7 mouse cellular contexts compared by ENCODE assay signal in genomic region chr7:35584068-35584785, GRCm38 (mm10). TPM values are rescaled to one million over a fixed set of nuclear protein-coding genes. Genes with fewer than 3 reads are reported as not detected.
DNase-seq lines count a peak whose midpoint lies in the region; ATAC-seq lines count a peak whose summit lies in the region.

No protein-coding gene starts in this region.

- WGBS in lung, embryonic 16.5 days, result 5% methylated on average over 36 of the region's 36 CpGs
- 3% methylated on average over 36 of the region's 36 CpGs for WGBS in forebrain, embryonic 13.5 days
- 4% methylated on average over 36 of the region's 36 CpGs for WGBS in limb, embryonic 13.5 days
- 4% methylated on average over 36 of the region's 36 CpGs for WGBS in stomach, embryonic 14.5 days

- no peak for DNase-seq in lung, adult 18-20 months
- DNase-seq in retina, embryonic 14.5 days (ENCODE audit: low spot score), result no peak
- DNase-seq in adipocyte (ENCODE audit: low spot score), result no peak

- peaks cover 12% of the 10 kb centered on the region for H3K4me1 ChIP-seq in lung, embryonic 16.5 days (replicated peaks; ENCODE audit: control insufficient read depth, insufficient read depth, low read length)
- H3K4me1 ChIP-seq in forebrain, embryonic 13.5 days, result peaks cover 34% of the 10 kb centered on the region
- H3K4me1 ChIP-seq in limb, embryonic 13.5 days, result peaks cover 33% of the 10 kb centered on the region
- H3K4me1 ChIP-seq in stomach, embryonic 14.5 days (ENCODE audit: control insufficient read depth, insufficient read depth, low read length), result peaks cover 20% of the 10 kb centered on the region

- peak overlapping the region; percentile 97 for H3K4me2 ChIP-seq in lung, embryonic 16.5 days (ENCODE audit: low read depth, low read length)
- peak overlapping the region; percentile 99 for H3K4me2 ChIP-seq in forebrain, embryonic 13.5 days
- H3K4me2 ChIP-seq in limb, embryonic 13.5 days (replicated peaks), result peak overlapping the region; percentile 99
- H3K4me2 ChIP-seq in stomach, embryonic 14.5 days (replicated peaks; ENCODE audit: low read depth, low read length), result peak overlapping the region; percentile 100

- no peak for ATAC-seq in lung, embryonic 16.5 days (ENCODE audit: low read depth)
- ATAC-seq in forebrain, embryonic 13.5 days, result no peak
- no peak for ATAC-seq in limb, embryonic 13.5 days (ENCODE audit: low FRiP score, low read depth)
- ATAC-seq in stomach, embryonic 14.5 days (ENCODE audit: insufficient number of reproducible peaks, insufficient read depth, low FRiP score, low read depth), result no peak

- no peak overlapping the region for H3K27ac ChIP-seq in lung, embryonic 16.5 days (ENCODE audit: low read length)
- H3K27ac ChIP-seq in forebrain, embryonic 13.5 days, result no peak overlapping the region
- H3K27ac ChIP-seq in limb, embryonic 13.5 days, result no peak overlapping the region
- no peak overlapping the region for H3K27ac ChIP-seq in stomach, embryonic 14.5 days (ENCODE audit: low read length)

- H3K4me3 ChIP-seq in lung, embryonic 16.5 days (ENCODE audit: low read length), result peak overlapping the region; percentile 78
- peak overlapping the region; percentile 91 for H3K4me3 ChIP-seq in forebrain, embryonic 13.5 days
- peak overlapping the region; percentile 88 for H3K4me3 ChIP-seq in limb, embryonic 13.5 days
- H3K4me3 ChIP-seq in stomach, embryonic 14.5 days (ENCODE audit: low read depth, low read length), result peak overlapping the region; percentile 91

- no peaks in the 10 kb centered on the region for H3K9me3 ChIP-seq in lung, embryonic 16.5 days (ENCODE audit: control insufficient read depth, low read length)
- no peaks in the 10 kb centered on the region for H3K9me3 ChIP-seq in forebrain, embryonic 13.5 days (replicated peaks)
- no peaks in the 10 kb centered on the region; the same call in 1 of the 2 replicates for H3K9me3 ChIP-seq in limb, embryonic 13.5 days
- H3K9me3 ChIP-seq in stomach, embryonic 14.5 days (ENCODE audit: control insufficient read depth, low read depth, low read length), result no peaks in the 10 kb centered on the region

- H3K9ac ChIP-seq in lung, embryonic 16.5 days (ENCODE audit: low read length), result peak overlapping the region; percentile 57
- H3K9ac ChIP-seq in forebrain, embryonic 13.5 days, result peak overlapping the region; percentile 57
- H3K9ac ChIP-seq in limb, embryonic 13.5 days, result peak overlapping the region; percentile 68
- H3K9ac ChIP-seq in stomach, embryonic 14.5 days (replicated peaks; ENCODE audit: low read depth, low read length), result peak overlapping the region; percentile 28; the same call in 1 of the 2 replicates

- no peaks in the 10 kb centered on the region for H3K36me3 ChIP-seq in lung, embryonic 16.5 days (ENCODE audit: control insufficient read depth, insufficient read depth, low read length)
- H3K36me3 ChIP-seq in forebrain, embryonic 13.5 days (ENCODE audit: poor library complexity, severe bottlenecking), result no peaks in the 10 kb centered on the region
- H3K36me3 ChIP-seq in limb, embryonic 13.5 days, result no peaks in the 10 kb centered on the region
- no peaks in the 10 kb centered on the region for H3K36me3 ChIP-seq in stomach, embryonic 14.5 days (ENCODE audit: control insufficient read depth, insufficient read depth, low read length)

- peaks cover 25% of the 10 kb centered on the region for H3K27me3 ChIP-seq in lung, embryonic 16.5 days (ENCODE audit: control insufficient read depth, insufficient read depth, low read depth, low read length)
- H3K27me3 ChIP-seq in forebrain, embryonic 13.5 days, result peaks cover 49% of the 10 kb centered on the region
- peaks cover 37% of the 10 kb centered on the region for H3K27me3 ChIP-seq in limb, embryonic 13.5 days
- peaks cover 12% of the 10 kb centered on the region for H3K27me3 ChIP-seq in stomach, embryonic 14.5 days (ENCODE audit: control insufficient read depth, insufficient read depth, low read length)

RNA-seq across cellular contexts. Expression of gene Rgs9bp, which starts 1.2 kb away (rescaled TPM):
- polyA plus RNA-seq in lung, embryonic 16.5 days (2015; fragmentation: Nextera tagmentation; extraction: Ambion mirVana), result 0.06 and 0.13 TPM in 2 replicates
- 0.03 TPM in 2 replicates for polyA plus RNA-seq in forebrain, embryonic 13.5 days (2015; fragmentation: Nextera tagmentation; extraction: Ambion mirVana)
- polyA plus RNA-seq in limb, embryonic 13.5 days (2015; fragmentation: Nextera tagmentation; extraction: Ambion mirVana), result 0.42 and 0.61 TPM in 2 replicates
- 0.11 and 0.25 TPM in 2 replicates for polyA plus RNA-seq in stomach, embryonic 14.5 days (2014; fragmentation: Nextera tagmentation; extraction: Ambion mirVana)

RNA-seq across cellular contexts. Expression of gene Ankrd27, which starts 1.8 kb away (rescaled TPM):
- 36.2 and 36.3 TPM in 2 replicates for polyA plus RNA-seq in lung, embryonic 16.5 days (2015; fragmentation: Nextera tagmentation; extraction: Ambion mirVana)
- polyA plus RNA-seq in forebrain, embryonic 13.5 days (2015; fragmentation: Nextera tagmentation; extraction: Ambion mirVana), result 29.7 and 30.8 TPM in 2 replicates
- polyA plus RNA-seq in limb, embryonic 13.5 days (2015; fragmentation: Nextera tagmentation; extraction: Ambion mirVana), result 43.1 and 52.1 TPM in 2 replicates
- 35.6 and 37.8 TPM in 2 replicates for polyA plus RNA-seq in stomach, embryonic 14.5 days (2014; fragmentation: Nextera tagmentation; extraction: Ambion mirVana)

RNA-seq across cellular contexts. Expression of gene Nudt19, which starts 28.1 kb away (rescaled TPM):
- polyA plus RNA-seq in lung, embryonic 16.5 days (2015; fragmentation: Nextera tagmentation; extraction: Ambion mirVana), result 41.6 and 42.1 TPM in 2 replicates
- polyA plus RNA-seq in forebrain, embryonic 13.5 days (2015; fragmentation: Nextera tagmentation; extraction: Ambion mirVana), result 67.4 and 70.9 TPM in 2 replicates
- 42.5 and 47.5 TPM in 2 replicates for polyA plus RNA-seq in limb, embryonic 13.5 days (2015; fragmentation: Nextera tagmentation; extraction: Ambion mirVana)
- polyA plus RNA-seq in stomach, embryonic 14.5 days (2014; fragmentation: Nextera tagmentation; extraction: Ambion mirVana), result 52.0 and 60.5 TPM in 2 replicates

RNA-seq across cellular contexts. Expression of gene Tdrd12, which starts 46.7 kb away (rescaled TPM):
- 0.15 and 0.33 TPM in 2 replicates for polyA plus RNA-seq in lung, embryonic 16.5 days (2015; fragmentation: Nextera tagmentation; extraction: Ambion mirVana)
- 0.36 and 0.37 TPM in 2 replicates for polyA plus RNA-seq in forebrain, embryonic 13.5 days (2015; fragmentation: Nextera tagmentation; extraction: Ambion mirVana)
- 0.56 and 0.57 TPM in 2 replicates for polyA plus RNA-seq in limb, embryonic 13.5 days (2015; fragmentation: Nextera tagmentation; extraction: Ambion mirVana)
- 0.53 TPM in 1 of 2 replicates, not detected in the other for polyA plus RNA-seq in stomach, embryonic 14.5 days (2014; fragmentation: Nextera tagmentation; extraction: Ambion mirVana)
